Mouse (Mus musculus) forebrain, postnatal 0 days (tissue): Measurements from ENCODE around the gene Umad1. TPM values are rescaled to one million over a fixed set of nuclear protein-coding genes. Genes with fewer than 3 reads are reported as not detected.

ENCODE experiments used
- ATAC-seq: fragments of 200-750 bp; cut with Nextera tagmentation; 2 replicates; pipeline ENCODE4 v1.8.0; 2017; ENCODE audit warnings: mild to moderate bottlenecking, moderate library complexity
- DNase-seq: peaks from one replicate; pipeline ENCODE4 v3.0.0-alpha.2; 2015
- H3K27ac ChIP-seq: fragments of 300-500 bp; sonication (generic); 2 replicates; pipeline ENCODE4 v1.5.1; 2014; ENCODE audit warnings: low read depth, mild to moderate bottlenecking, antibody characterized with exemption, low read length, moderate library complexity, mixed read lengths
- H3K27me3 ChIP-seq: fragments of 300-500 bp; sonication (generic); 2 replicates; pipeline ENCODE4 v1.6.1; 2014; ENCODE audit warnings: mild to moderate bottlenecking, low read length, mixed read lengths; ENCODE audit not compliant: insufficient read depth
- H3K36me3 ChIP-seq: fragments of 300-500 bp; sonication (generic); 2 replicates; pipeline ENCODE4 v1.6.1; 2014; ENCODE audit warnings: mild to moderate bottlenecking, moderate library complexity; ENCODE audit not compliant: insufficient read depth
- H3K4me1 ChIP-seq: fragments of 300-500 bp; sonication (generic); 2 replicates; pipeline ENCODE4 v1.6.1; 2014; ENCODE audit warnings: antibody characterized with exemption; ENCODE audit not compliant: insufficient read depth
- H3K4me2 ChIP-seq: fragments of 300-500 bp; sonication (generic); 2 replicates; pipeline ENCODE4 v1.6.1; 2014; ENCODE audit warnings: low read depth, mild to moderate bottlenecking, moderate library complexity
- H3K4me3 ChIP-seq: fragments of 300-500 bp; sonication (generic); 2 replicates; pipeline ENCODE4 v1.5.1; 2014; ENCODE audit warnings: low read depth, low read length, mixed read lengths
- H3K9ac ChIP-seq: fragments of 300-500 bp; sonication (generic); 2 replicates; pipeline ENCODE4 v1.6.1; 2014; ENCODE audit warnings: mild to moderate bottlenecking
- H3K9me3 ChIP-seq: fragments of 300-500 bp; sonication (generic); 2 replicates; pipeline ENCODE4 v1.6.1; 2016; ENCODE audit warnings: low read length
- CTCF ChIP-seq: sonication (generic); IDR thresholded peaks from 2 replicates; pipeline ENCODE4 v1.5.1; 2016; ENCODE audit warnings: antibody characterized with exemption, control low read depth, low read depth
- WGBS: fragments of 180-500 bp; shearing (Covaris S2); extraction: QIAGEN DNeasy Blood & Tissue Kit; methylation state at CpG from one replicate; pipeline ENCODE4 v1.1.7; 2014; 5-methylcytosine and 5-hydroxymethylcytosine counted together
- polyA plus RNA-seq: library from polyadenylated mRNA; unstranded; fragments of >200 nt; fragmentation: Nextera tagmentation; extraction: Ambion mirVana; gene quantifications from 2 replicates; pipeline ENCODE4 v1.2.1, GENCODE M21; 2015
- total RNA-seq: library from RNA; depleted of rRNA; stranded (reverse); fragments of >200 nt; gene quantifications from 2 replicates; pipeline ENCODE4 v1.2.3, GENCODE M21; 2014; rRNA removed

The Umad1 gene
- total RNA-seq (16.3 and 24.4 TPM in 2 replicates), polyA plus RNA-seq (41.9 and 50.5 TPM in 2 replicates)

- 1% methylated on average over 64 of the region's 64 CpGs for WGBS
- peak within 1 kb of the TSS; percentile 64 for H3K4me2 ChIP-seq
- H3K9me3 ChIP-seq = no peaks in the 10 kb centered on the region
- peak within 1 kb of the TSS; percentile 90 for H3K4me3 ChIP-seq
- H3K36me3 ChIP-seq = peaks cover 2% of the 10 kb centered on the region
- peaks cover 11% of the 10 kb centered on the region; the same call in 1 of the 2 replicates for H3K4me1 ChIP-seq
- H3K27ac ChIP-seq = peak within 1 kb of the TSS; percentile 87
- no peaks in the 10 kb centered on the region for H3K27me3 ChIP-seq
- peak within 1 kb of the TSS; percentile 82 for H3K9ac ChIP-seq
- DNase-seq = peak; percentile 99
- peak; percentile 100 for ATAC-seq
- TF ChIP-seq CTCF = no peak
Measured at GRCm38 (mm10) chr6:8259004-8259666, at the start of gene Umad1, which contains the start of the genes Rpa3 and Gm45062. Gene Umad1, plus strand, starts transcription at chr6:8259288. Gene Rpa3, minus strand, starts transcription at chr6:8259173. Gene Gm45062, plus strand, starts transcription at chr6:8259450.

GRCm38 (mm10) chr6:8209866-8210186 is 49.3 kb upstream of the Umad1 start:
- Histone ChIP-seq H3K4me1 (peaks cover 8% of the 10 kb centered on the region; the same call in 1 of the 2 replicates), H3K36me3 (peaks cover 2% of the 10 kb centered on the region; the same call in 1 of the 2 replicates), H3K4me2 (peak overlapping the region; percentile 57), H3K9ac (peak overlapping the region; percentile 94), H3K27ac (peak overlapping the region; percentile 93), H3K27me3 (no peaks in the 10 kb centered on the region), H3K9me3 (no peaks in the 10 kb centered on the region), H3K4me3 (peak overlapping the region; percentile 79)
- TF ChIP-seq CTCF = 0 out of 2 replicates have a peak, but pooled peaks have one; percentile 0
- no peak; the same call in 1 of the 2 replicates for ATAC-seq
- no peak for DNase-seq
- 10% methylated on average over 10 of the region's 10 CpGs for WGBS

GRCm38 (mm10) chr6:8210661-8211060 is 48.4 kb upstream of the Umad1 start:
- no peak for TF ChIP-seq CTCF
- no peak overlapping the region for H3K9ac ChIP-seq
- no peak for ATAC-seq
- H3K4me3 ChIP-seq = no peak overlapping the region
- DNase-seq = no peak
- H3K36me3 ChIP-seq = peaks cover 11% of the 10 kb centered on the region
- WGBS = 79% methylated on average over 3 of the region's 3 CpGs
- no peaks in the 10 kb centered on the region for H3K27me3 ChIP-seq
- no peaks in the 10 kb centered on the region for H3K9me3 ChIP-seq
- peaks cover 8% of the 10 kb centered on the region; the same call in 1 of the 2 replicates for H3K4me1 ChIP-seq
- no peak overlapping the region for H3K27ac ChIP-seq
- peak overlapping the region; percentile 57; the same call in 1 of the 2 replicates for H3K4me2 ChIP-seq

- no peaks in the 10 kb centered on the region for H3K4me1 ChIP-seq
- H3K27ac ChIP-seq = no peak overlapping the region
- H3K9me3 ChIP-seq = no peaks in the 10 kb centered on the region
- H3K27me3 ChIP-seq = no peaks in the 10 kb centered on the region
- no peak overlapping the region for H3K4me3 ChIP-seq
- ATAC-seq = 0 out of 2 replicates have a peak, but pooled peaks have one; percentile 42
- no peak overlapping the region for H3K9ac ChIP-seq
- DNase-seq = no peak
- no peak for TF ChIP-seq CTCF
- 79% methylated on average over 3 of the region's 3 CpGs for WGBS
- no peak overlapping the region for H3K4me2 ChIP-seq
- peaks cover 27% of the 10 kb centered on the region for H3K36me3 ChIP-seq
Measured at GRCm38 (mm10) chr6:8227035-8227434, 32.1 kb upstream of the Umad1 start.

- no peak overlapping the region for H3K4me2 ChIP-seq
- 89% methylated on average over 3 of the region's 3 CpGs for WGBS
- TF ChIP-seq CTCF = no peak
- ATAC-seq (no peak), DNase-seq (no peak)
- H3K27me3 ChIP-seq = no peaks in the 10 kb centered on the region
- no peak overlapping the region for H3K4me3 ChIP-seq
- no peaks in the 10 kb centered on the region for H3K4me1 ChIP-seq
- H3K9me3 ChIP-seq = no peaks in the 10 kb centered on the region
- no peak overlapping the region for H3K27ac ChIP-seq
- H3K36me3 ChIP-seq = peaks cover 35% of the 10 kb centered on the region
- no peak overlapping the region for H3K9ac ChIP-seq
Measured at GRCm38 (mm10) chr6:8228596-8228995, 30.5 kb upstream of the Umad1 start.

GRCm38 (mm10) chr6:8258316-8258715 is 772 bp upstream of the Umad1 start:
- Histone ChIP-seq H3K9me3 (no peaks in the 10 kb centered on the region), H3K4me1 (peaks cover 11% of the 10 kb centered on the region; the same call in 1 of the 2 replicates), H3K9ac (peak overlapping the region; percentile 82), H3K27ac (peak overlapping the region; percentile 77), H3K4me2 (peak overlapping the region; percentile 60), H3K4me3 (peak overlapping the region; percentile 90), H3K27me3 (no peaks in the 10 kb centered on the region), H3K36me3 (peaks cover 4% of the 10 kb centered on the region)
- ATAC-seq (no peak), DNase-seq (no peak)
- no peak for TF ChIP-seq CTCF
- 8% methylated on average over 6 of the region's 6 CpGs for WGBS

GRCm38 (mm10) chr6:8259667-8260044 is 568 bp downstream of the Umad1 start:
- no peak; the same call in 1 of the 2 replicates for ATAC-seq
- 1% methylated on average over 8 of the region's 8 CpGs for WGBS
- H3K27me3 ChIP-seq = no peaks in the 10 kb centered on the region
- peak overlapping the region; percentile 87 for H3K27ac ChIP-seq
- H3K4me3 ChIP-seq = peak overlapping the region; percentile 90
- H3K9me3 ChIP-seq = no peaks in the 10 kb centered on the region
- peaks cover 11% of the 10 kb centered on the region; the same call in 1 of the 2 replicates for H3K4me1 ChIP-seq
- DNase-seq = peak; percentile 73
- H3K9ac ChIP-seq = peak overlapping the region; percentile 82
- H3K4me2 ChIP-seq = peak overlapping the region; percentile 64
- TF ChIP-seq CTCF = no peak; the same call in 1 of the 2 replicates
- H3K36me3 ChIP-seq = no peaks in the 10 kb centered on the region
